Mouse (Mus musculus) kidney, postnatal 0 days (tissue): ENCODE data around the gene Rftn1. TPM values are rescaled to one million over a fixed set of nuclear protein-coding genes. Genes with fewer than 3 reads are reported as not detected.

Experiments
- ATAC-seq: fragments of 200-750 bp; cut with Nextera tagmentation; replicated peaks from 2 replicates; pipeline ENCODE4 v1.8.0; 2017; ENCODE audit warnings: low read depth, moderate number of reproducible peaks, moderate TSS enrichment, moderate library complexity; ENCODE audit not compliant: low FRiP score
- DNase-seq: peaks from one replicate; pipeline ENCODE4 v3.0.0-alpha.2; 2016; ENCODE audit warnings: low spot score
- H3K27ac ChIP-seq: fragments of 300-500 bp; sonication (generic); 2 replicates; pipeline ENCODE4 v1.5.1; 2014; ENCODE audit warnings: mild to moderate bottlenecking
- H3K27me3 ChIP-seq: fragments of 300-500 bp; sonication (generic); 2 replicates; pipeline ENCODE4 v1.6.1; 2014; ENCODE audit warnings: low read length, mixed read lengths; ENCODE audit not compliant: insufficient read depth
- H3K36me3 ChIP-seq: fragments of 300-500 bp; sonication (generic); 2 replicates; pipeline ENCODE4 v1.6.1; 2014; ENCODE audit warnings: low read length, mixed read lengths; ENCODE audit not compliant: insufficient read depth
- H3K4me1 ChIP-seq: fragments of 300-500 bp; sonication (generic); replicated peaks from 2 replicates; pipeline ENCODE4 v1.6.1; 2014; ENCODE audit warnings: antibody characterized with exemption, low read length, mixed read lengths; ENCODE audit not compliant: insufficient read depth
- H3K4me2 ChIP-seq: fragments of 300-500 bp; sonication (generic); 2 replicates; pipeline ENCODE4 v1.6.1; 2014; ENCODE audit warnings: mild to moderate bottlenecking, low read length, moderate library complexity, mixed read lengths
- H3K4me3 ChIP-seq: fragments of 300-500 bp; sonication (generic); replicated peaks from 2 replicates; pipeline ENCODE4 v1.5.1; 2014; ENCODE audit warnings: low read depth, low read length
- H3K9ac ChIP-seq: fragments of 300-500 bp; sonication (generic); 2 replicates; pipeline ENCODE4 v1.6.1; 2014; ENCODE audit warnings: low read depth, low read length
- H3K9me3 ChIP-seq: fragments of 300-500 bp; sonication (generic); replicated peaks from 2 replicates; pipeline ENCODE4 v1.6.1; 2016; ENCODE audit warnings: low read length, inconsistent platforms, mixed read lengths
- CTCF ChIP-seq: IDR thresholded peaks from 2 replicates; pipeline ENCODE4 v1.5.1; 2016; ENCODE audit warnings: antibody characterized with exemption, low read depth, mild to moderate bottlenecking, moderate library complexity
- WGBS: fragments of 180-500 bp; shearing (Covaris S2); extraction: QIAGEN DNeasy Blood & Tissue Kit; methylation state at CpG from one replicate; pipeline ENCODE4 v1.1.7; 2014; 5-methylcytosine and 5-hydroxymethylcytosine counted together
- polyA plus RNA-seq: library from polyadenylated mRNA; unstranded; fragments of >200 nt; fragmentation: Nextera tagmentation; extraction: Ambion mirVana; gene quantifications from 2 replicates; pipeline ENCODE4 v1.2.1, GENCODE M21; 2015

Rftn1 gene
- polyA plus RNA-seq, 1 experiment from 2014 or later, result 11.8 TPM

DNA sequence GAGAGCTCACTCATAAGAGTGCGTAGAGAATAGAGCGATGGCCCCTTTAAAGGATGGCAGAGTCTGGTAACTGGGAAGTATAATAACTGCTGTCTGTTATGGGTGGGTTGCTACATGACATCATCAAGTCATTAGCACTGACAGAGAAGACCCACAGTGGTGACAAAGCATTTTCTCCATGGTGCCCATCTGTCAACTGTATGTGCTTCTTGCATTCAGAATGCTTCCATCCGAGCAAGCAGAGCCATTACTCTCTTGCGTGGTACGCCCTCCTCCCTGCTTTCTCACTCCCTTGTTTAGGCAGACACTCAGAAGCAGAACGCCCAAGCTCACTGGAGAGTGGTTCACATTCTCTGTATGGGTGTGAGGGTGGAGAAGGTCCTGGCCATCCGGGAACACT lies 135.9 kb downstream of the Rftn1 start:
- 88% methylated on average over 7 of the region's 7 CpGs for WGBS
- H3K9ac ChIP-seq, result no peak overlapping the region
- H3K27ac ChIP-seq, result no peak overlapping the region
- no peaks in the 10 kb centered on the region for H3K27me3 ChIP-seq
- no peak for DNase-seq
- H3K4me3 ChIP-seq, result no peak overlapping the region
- no peaks in the 10 kb centered on the region for H3K4me1 ChIP-seq
- no peaks in the 10 kb centered on the region for H3K9me3 ChIP-seq
- no peaks in the 10 kb centered on the region for H3K36me3 ChIP-seq
- TF ChIP-seq CTCF, result no peak
- ATAC-seq, result no peak
- H3K4me2 ChIP-seq, result no peak overlapping the region

DNA sequence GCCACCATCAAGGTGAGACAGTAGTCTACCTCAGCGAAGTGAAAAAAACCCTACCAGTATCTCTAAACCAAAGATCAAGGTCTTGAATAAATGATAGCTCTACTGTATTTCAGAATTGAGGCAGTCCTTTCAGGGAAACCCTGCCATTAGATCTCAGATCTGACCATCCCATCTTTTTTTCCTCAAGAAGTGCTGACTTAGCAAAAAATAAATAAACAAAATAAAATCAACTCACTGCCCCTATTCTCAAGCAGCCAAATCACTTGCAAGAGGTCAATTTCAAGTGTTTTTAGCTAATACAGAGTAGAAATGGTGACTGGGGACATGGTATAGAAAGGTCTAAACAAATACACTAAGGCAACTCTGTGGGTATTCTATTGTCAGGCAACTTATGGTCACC lies 136.5 kb downstream of the Rftn1 start:
- WGBS, result 93% methylated on average over 1 of the region's 1 CpGs
- no peak overlapping the region for H3K4me2 ChIP-seq
- no peaks in the 10 kb centered on the region for H3K27me3 ChIP-seq
- TF ChIP-seq CTCF, result no peak
- ATAC-seq (no peak), DNase-seq (no peak)
- no peaks in the 10 kb centered on the region for H3K36me3 ChIP-seq
- H3K9ac ChIP-seq, result no peak overlapping the region
- no peaks in the 10 kb centered on the region for H3K9me3 ChIP-seq
- H3K27ac ChIP-seq, result no peak overlapping the region
- H3K4me3 ChIP-seq, result no peak overlapping the region
- no peaks in the 10 kb centered on the region for H3K4me1 ChIP-seq

DNA sequence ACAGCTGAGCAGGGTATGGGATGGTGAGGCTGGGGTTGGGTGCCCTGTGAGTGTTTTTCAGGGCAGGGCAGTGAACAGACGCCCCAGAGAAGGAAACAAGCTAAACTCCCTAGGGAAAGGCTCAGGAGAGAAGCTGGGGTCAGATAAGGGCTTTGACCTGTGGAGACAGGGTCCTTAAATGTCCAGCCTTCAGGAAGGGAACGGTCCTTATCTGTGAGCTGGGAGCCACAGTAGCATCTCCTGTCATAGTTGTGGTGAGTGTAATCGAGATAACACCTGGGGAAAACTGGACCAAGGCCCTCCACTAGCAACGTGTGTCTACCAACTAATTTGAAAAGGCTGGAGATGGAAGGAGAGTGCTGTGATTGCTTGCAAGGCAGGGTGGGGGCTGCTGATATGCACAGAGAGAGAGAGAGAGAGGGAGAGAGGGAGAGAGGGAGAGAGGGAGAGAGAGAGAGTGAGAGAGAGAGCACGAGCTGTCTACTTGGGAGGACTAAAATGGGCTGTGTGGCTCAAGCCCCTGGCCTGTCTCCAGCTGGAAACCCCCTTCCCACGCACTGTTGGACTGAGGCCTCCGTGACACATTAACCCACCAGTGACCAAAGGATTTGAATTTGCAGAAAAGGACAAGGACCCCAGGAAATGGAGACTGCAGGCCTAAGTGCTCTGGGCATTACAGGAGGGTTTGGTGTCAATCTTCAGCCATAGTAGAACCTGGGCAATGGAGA lies 137.6 kb downstream of the Rftn1 start:
- Histone ChIP-seq H3K27me3 (no peaks in the 10 kb centered on the region), H3K36me3 (no peaks in the 10 kb centered on the region), H3K4me3 (no peak overlapping the region), H3K9me3 (no peaks in the 10 kb centered on the region), H3K27ac (no peak overlapping the region), H3K4me1 (no peaks in the 10 kb centered on the region), H3K9ac (no peak overlapping the region), H3K4me2 (no peak overlapping the region)
- TF ChIP-seq CTCF, result no peak
- no peak for ATAC-seq
- 57% methylated on average over 7 of the region's 7 CpGs for WGBS
- no peak for DNase-seq

DNA sequence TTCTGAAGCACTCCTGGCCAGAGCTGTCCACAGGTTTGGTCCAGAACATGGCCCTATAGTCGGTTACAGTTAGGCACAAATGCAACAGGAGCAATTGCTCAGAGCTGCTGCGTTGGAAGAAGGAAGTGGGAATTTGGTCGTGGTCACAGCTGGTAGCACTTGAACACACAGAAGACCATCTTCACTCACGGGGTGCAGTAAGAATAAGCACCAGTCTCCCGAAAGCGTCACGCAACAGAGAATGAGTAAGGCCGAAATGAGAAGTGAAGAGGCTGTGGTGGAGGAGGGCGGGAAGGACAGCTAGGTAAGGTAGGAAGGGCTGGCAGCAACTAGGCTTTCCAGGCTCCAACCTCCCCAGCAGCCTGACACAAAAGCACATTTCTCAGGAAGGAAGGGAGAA lies 140.0 kb downstream of the Rftn1 start:
- no peaks in the 10 kb centered on the region for H3K27me3 ChIP-seq
- H3K27ac ChIP-seq, result no peak overlapping the region
- ATAC-seq (no peak), DNase-seq (no peak)
- 87% methylated on average over 9 of the region's 9 CpGs for WGBS
- H3K9me3 ChIP-seq, result no peaks in the 10 kb centered on the region
- TF ChIP-seq CTCF, result no peak
- H3K4me3 ChIP-seq, result no peak overlapping the region
- H3K4me1 ChIP-seq, result no peaks in the 10 kb centered on the region
- no peak overlapping the region for H3K4me2 ChIP-seq
- no peak overlapping the region for H3K9ac ChIP-seq
- H3K36me3 ChIP-seq, result no peaks in the 10 kb centered on the region

DNA sequence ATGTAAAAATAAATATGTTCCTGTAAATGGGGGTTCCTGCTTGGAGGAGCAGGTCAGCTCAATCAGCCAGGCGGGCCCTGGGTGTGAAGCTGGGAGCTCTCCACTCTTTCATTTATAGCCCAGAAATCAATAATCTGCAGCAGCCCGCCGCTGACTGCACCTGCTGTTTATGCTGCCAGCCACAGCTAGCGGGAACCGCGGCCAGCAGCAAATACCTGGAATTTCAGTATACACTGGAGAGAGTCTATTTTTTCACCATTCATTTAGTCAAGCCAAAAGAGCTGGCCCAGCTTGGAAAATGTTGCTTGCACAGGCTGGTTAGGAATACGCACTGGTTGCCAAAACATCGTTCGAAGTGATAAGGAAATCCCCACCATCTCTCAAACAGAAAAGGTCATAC lies 142.3 kb downstream of the Rftn1 start:
- H3K4me2 ChIP-seq, result no peak overlapping the region
- H3K4me3 ChIP-seq, result no peak overlapping the region
- no peak for TF ChIP-seq CTCF
- no peaks in the 10 kb centered on the region for H3K36me3 ChIP-seq
- H3K9ac ChIP-seq, result no peak overlapping the region
- H3K27me3 ChIP-seq, result no peaks in the 10 kb centered on the region
- WGBS, result 72% methylated on average over 9 of the region's 9 CpGs
- no peak for DNase-seq
- H3K9me3 ChIP-seq, result no peaks in the 10 kb centered on the region
- H3K4me1 ChIP-seq, result no peaks in the 10 kb centered on the region
- ATAC-seq, result no peak
- H3K27ac ChIP-seq, result no peak overlapping the region

DNA sequence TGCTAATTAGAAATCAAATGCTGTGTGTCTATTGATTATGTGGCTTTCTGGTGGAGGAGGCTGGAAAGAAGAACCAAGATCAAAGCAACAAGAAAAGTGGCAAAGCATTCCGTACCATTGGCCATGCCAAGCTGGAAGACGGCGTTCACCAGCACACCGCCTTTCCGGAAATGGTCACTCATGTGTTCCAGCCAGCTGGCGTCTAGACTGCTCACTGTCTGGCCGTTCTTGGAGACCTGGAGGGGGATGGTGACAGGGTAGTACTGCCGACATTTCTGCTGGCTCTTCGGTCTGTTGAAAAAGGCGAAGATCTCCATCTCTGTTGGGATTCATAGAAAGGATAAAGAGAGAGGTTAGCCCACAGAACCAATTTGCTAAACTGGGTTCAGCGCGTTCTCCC lies 143.3 kb downstream of the Rftn1 start:
- no peak for DNase-seq
- no peak for TF ChIP-seq CTCF
- no peak overlapping the region for H3K27ac ChIP-seq
- no peak overlapping the region for H3K4me2 ChIP-seq
- H3K4me1 ChIP-seq, result no peaks in the 10 kb centered on the region
- no peaks in the 10 kb centered on the region for H3K36me3 ChIP-seq
- 93% methylated on average over 12 of the region's 12 CpGs for WGBS
- no peaks in the 10 kb centered on the region for H3K9me3 ChIP-seq
- no peak overlapping the region for H3K9ac ChIP-seq
- no peaks in the 10 kb centered on the region for H3K27me3 ChIP-seq
- ATAC-seq, result no peak
- H3K4me3 ChIP-seq, result no peak overlapping the region
